Mouse (Mus musculus) testis, adult 2 months (tissue): ENCODE measurements around the gene Baz1b.

Source experiments
- CTCF ChIP-seq: fragments of 200-500 bp; IDR thresholded peaks from 2 replicates; pipeline ENCODE4 v1.5.1; 2012; ENCODE audit warnings: low read depth, mild to moderate bottlenecking, inconsistent platforms, low read length, moderate library complexity; ENCODE audit not compliant: control insufficient read depth, insufficient read depth, insufficient replicate concordance
- POLR2A ChIP-seq: fragments of 200-500 bp; IDR thresholded peaks from 2 replicates; pipeline ENCODE4 v1.6.1; 2012; ENCODE audit warnings: low read depth, mild to moderate bottlenecking, inconsistent platforms, low read length, moderate library complexity; ENCODE audit not compliant: control insufficient read depth

- TF ChIP-seq POLR2A (no peak), CTCF (no peak)
Measured at GRCm38 (mm10) chr5:135191620-135192019, 4.6 kb downstream of the Baz1b start.
